Mouse (Mus musculus): Measurements from ENCODE around the gene Lysmd3. TPM values are rescaled to one million over a fixed set of nuclear protein-coding genes. Genes with fewer than 3 reads are reported as not detected.
A peak's percentile ranks its signal among the peaks of the same experiment; 100 is the strongest.

Gene Lysmd3
- polyA plus RNA-seq, 1 experiment from 2014 or later = 20.7 TPM

DNA sequence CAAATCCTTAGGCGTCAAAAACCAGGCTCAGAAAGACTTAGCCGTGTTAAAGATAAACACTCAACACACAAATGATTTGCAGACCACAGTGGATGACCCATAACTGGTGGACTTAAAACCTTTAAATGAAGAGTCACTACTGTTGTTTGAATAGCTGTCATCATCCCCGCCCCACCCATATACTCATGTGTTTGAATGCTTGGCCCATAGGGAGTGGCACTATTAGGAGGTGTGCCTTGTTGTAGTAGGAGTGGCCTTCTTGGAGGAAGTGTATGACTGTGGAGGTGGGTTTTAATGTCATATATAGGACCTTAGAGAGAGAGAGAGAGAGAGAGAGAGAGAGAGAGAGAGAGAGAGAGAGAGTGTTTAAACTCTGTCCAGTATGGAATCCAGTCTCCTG lies 25.6 kb downstream of the Lysmd3 start:
- H3K27me3 ChIP-seq (replicated peaks) = no peaks in the 10 kb centered on the region
- H3K36me3 ChIP-seq = peaks cover 42% of the 10 kb centered on the region
- H3K9me3 ChIP-seq = no peaks in the 10 kb centered on the region
- no peak overlapping the region for H3K4me3 ChIP-seq
- ATAC-seq (ENCODE audit: extremely low read depth, insufficient number of reproducible peaks, low FRiP score, low TSS enrichment) = no peak
- H3K4me2 ChIP-seq = no peak overlapping the region
- H3K27ac ChIP-seq (replicated peaks) = no peak overlapping the region
- H3K9ac ChIP-seq = no peak overlapping the region
- no peaks in the 10 kb centered on the region; the same call in 1 of the 2 replicates for H3K4me1 ChIP-seq
- 87% methylated on average over 3 of the region's 3 CpGs for WGBS

DNA sequence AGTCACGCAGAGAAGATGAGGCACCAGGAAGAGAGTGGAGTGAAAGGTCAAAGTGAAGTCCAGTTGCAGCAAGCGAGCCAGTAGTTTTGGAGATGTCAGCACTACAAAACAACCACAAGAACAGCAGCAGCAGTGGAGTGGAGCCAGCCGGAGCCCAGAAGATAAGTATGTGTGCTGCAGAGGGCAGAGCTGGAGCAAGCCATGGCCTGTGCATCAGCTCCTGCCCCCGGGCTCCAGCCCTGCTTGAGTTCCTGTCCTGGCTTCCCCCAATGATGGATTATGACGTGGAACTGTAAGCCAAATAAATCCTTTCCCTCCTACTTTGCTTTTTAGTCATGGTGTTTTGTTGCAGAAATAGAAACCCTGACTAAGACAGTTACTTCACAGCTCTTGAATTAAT lies 26.8 kb downstream of the Lysmd3 start:
- no peaks in the 10 kb centered on the region for H3K27me3 ChIP-seq (replicated peaks)
- no peak for ATAC-seq (ENCODE audit: extremely low read depth, insufficient number of reproducible peaks, low FRiP score, low TSS enrichment)
- 64% methylated on average over 5 of the region's 5 CpGs for WGBS
- peaks cover 46% of the 10 kb centered on the region for H3K36me3 ChIP-seq
- H3K4me3 ChIP-seq = no peak overlapping the region
- no peak overlapping the region for H3K27ac ChIP-seq (replicated peaks)
- no peak overlapping the region for H3K4me2 ChIP-seq
- no peaks in the 10 kb centered on the region for H3K9me3 ChIP-seq
- H3K9ac ChIP-seq = no peak overlapping the region
- H3K4me1 ChIP-seq = no peaks in the 10 kb centered on the region; the same call in 1 of the 2 replicates

DNA sequence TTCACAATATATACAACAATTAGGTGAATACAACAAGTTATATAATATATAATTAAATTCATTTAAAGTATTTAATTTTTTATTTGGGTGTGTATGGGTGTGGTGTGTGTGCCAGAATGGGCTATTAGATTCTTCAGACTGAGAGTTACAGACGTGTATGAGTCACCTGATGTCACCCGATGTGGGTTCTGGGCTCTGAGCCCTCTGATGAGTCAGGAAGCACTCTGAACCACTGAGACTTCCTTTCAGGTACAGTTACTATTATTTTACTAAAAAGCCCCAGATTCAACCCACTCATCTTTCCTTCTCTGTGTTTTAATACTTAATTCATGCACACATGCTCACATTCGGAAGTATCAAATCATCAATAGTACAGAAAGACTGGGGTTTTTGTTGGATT lies 27.4 kb downstream of the Lysmd3 start:
- no peak overlapping the region for H3K4me2 ChIP-seq
- no peak overlapping the region for H3K9ac ChIP-seq
- 80% methylated on average over 3 of the region's 3 CpGs for WGBS
- ATAC-seq (ENCODE audit: extremely low read depth, insufficient number of reproducible peaks, low FRiP score, low TSS enrichment) = no peak
- no peak overlapping the region for H3K27ac ChIP-seq (replicated peaks)
- no peaks in the 10 kb centered on the region for H3K27me3 ChIP-seq (replicated peaks)
- peaks cover 43% of the 10 kb centered on the region for H3K36me3 ChIP-seq
- no peak overlapping the region for H3K4me3 ChIP-seq
- H3K9me3 ChIP-seq = no peaks in the 10 kb centered on the region
- H3K4me1 ChIP-seq = peaks cover 3% of the 10 kb centered on the region

DNA sequence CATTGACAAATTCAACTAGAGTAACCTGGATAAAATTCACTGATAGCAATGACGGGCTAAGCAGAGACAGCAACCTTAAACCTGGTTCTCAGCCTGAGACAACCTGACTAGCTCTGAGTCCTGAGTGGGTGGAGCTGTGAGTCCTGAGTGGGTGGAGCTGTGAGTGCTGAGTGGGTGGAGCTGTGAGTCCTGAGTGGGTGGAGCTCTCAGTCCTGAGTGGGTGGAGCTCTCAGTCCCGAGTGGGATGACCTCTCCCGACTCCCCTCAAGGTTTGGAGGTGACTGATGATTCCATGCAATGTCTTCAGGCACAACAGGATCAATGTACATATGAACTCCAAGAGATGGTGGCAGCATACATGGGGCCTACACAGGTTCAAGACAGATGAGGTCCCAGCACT lies 32.1 kb downstream of the Lysmd3 start:
- H3K4me2 ChIP-seq = no peak overlapping the region
- no peak overlapping the region for H3K27ac ChIP-seq (replicated peaks)
- peaks cover 29% of the 10 kb centered on the region for H3K36me3 ChIP-seq
- H3K4me3 ChIP-seq = no peak overlapping the region
- H3K9ac ChIP-seq = no peak overlapping the region
- no peaks in the 10 kb centered on the region for H3K27me3 ChIP-seq (replicated peaks)
- H3K4me1 ChIP-seq = peaks cover 21% of the 10 kb centered on the region
- peak; percentile 31; the same call in 1 of the 2 replicates for ATAC-seq (ENCODE audit: extremely low read depth, insufficient number of reproducible peaks, low FRiP score, low TSS enrichment)
- no peaks in the 10 kb centered on the region for H3K9me3 ChIP-seq
- WGBS = 79% methylated on average over 3 of the region's 3 CpGs

DNA sequence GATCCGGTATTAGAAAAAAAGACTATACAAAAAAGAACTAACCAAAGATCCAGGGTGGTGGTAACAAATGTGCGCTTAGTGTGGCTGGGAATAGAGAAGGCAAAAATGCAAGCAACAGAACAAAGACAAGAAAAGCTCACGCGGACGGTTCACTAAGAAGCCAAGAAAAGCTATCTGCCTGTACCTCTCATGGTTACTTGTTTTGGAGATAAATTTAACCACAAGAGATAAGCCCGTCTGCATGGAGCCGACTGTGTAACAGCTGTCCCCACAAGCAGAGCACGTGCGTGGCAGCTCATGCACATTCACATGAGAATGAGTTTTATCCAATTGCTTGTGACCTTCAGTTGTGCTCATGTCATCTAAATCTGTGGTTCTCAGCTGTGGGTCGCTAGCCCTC lies 33.0 kb downstream of the Lysmd3 start:
- peak overlapping the region; percentile 19; the same call in 1 of the 2 replicates for H3K9ac ChIP-seq
- no peaks in the 10 kb centered on the region for H3K27me3 ChIP-seq (replicated peaks)
- no peak overlapping the region for H3K4me3 ChIP-seq
- peak overlapping the region; percentile 47 for H3K4me2 ChIP-seq
- H3K36me3 ChIP-seq = peaks cover 23% of the 10 kb centered on the region
- H3K27ac ChIP-seq (replicated peaks) = peak overlapping the region; percentile 57
- peaks cover 21% of the 10 kb centered on the region for H3K4me1 ChIP-seq
- ATAC-seq (ENCODE audit: extremely low read depth, insufficient number of reproducible peaks, low FRiP score, low TSS enrichment) = peak; percentile 58; the same call in 1 of the 2 replicates
- 22% methylated on average over 10 of the region's 10 CpGs for WGBS
- no peaks in the 10 kb centered on the region for H3K9me3 ChIP-seq

DNA sequence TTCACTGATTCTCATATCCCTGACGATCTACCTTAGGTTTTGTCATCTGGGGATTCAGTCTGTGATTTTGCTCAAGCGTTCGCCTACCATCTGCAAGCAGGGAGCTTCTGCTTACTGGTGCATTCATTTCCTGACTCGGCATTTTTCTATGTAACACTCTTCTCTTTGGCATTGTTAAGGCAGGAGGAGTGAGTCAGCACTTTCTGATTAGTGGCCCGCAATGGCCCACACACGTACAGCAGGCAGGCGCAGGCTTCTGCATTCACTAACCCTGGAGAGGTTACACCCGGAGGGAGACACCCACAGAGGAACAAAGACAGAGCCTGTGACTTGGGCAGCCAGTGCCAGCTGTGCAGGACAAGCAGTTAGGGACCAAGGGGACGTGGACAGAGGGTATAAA lies 34.1 kb downstream of the Lysmd3 start:
- 37% methylated on average over 9 of the region's 9 CpGs for WGBS
- H3K27ac ChIP-seq (replicated peaks) = peak overlapping the region; percentile 70
- no peak overlapping the region for H3K4me3 ChIP-seq
- no peaks in the 10 kb centered on the region for H3K27me3 ChIP-seq (replicated peaks)
- H3K4me1 ChIP-seq = peaks cover 21% of the 10 kb centered on the region
- ATAC-seq (ENCODE audit: extremely low read depth, insufficient number of reproducible peaks, low FRiP score, low TSS enrichment) = peak; percentile 76
- no peaks in the 10 kb centered on the region for H3K9me3 ChIP-seq
- H3K4me2 ChIP-seq = peak overlapping the region; percentile 44
- peaks cover 18% of the 10 kb centered on the region for H3K36me3 ChIP-seq
- H3K9ac ChIP-seq = peak overlapping the region; percentile 37

DNA sequence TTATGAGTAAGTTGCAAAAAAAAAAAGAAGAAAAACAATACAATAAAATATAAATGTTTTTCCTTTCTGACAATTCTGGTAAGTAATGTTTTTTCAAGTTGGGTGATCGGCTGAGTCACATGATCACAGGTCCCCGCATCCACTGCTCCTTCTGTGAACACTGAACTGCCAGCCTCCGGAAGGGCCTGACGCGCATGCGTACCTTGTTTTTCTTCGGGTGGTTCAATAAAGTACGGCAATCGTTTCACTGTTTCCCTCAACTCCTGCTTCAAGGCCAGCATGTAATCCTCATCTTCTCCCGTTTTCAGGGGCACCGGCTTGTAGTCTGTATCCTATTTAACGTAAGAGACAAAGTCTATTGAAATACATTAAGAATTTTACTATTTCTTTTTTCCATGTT lies 37.0 kb downstream of the Lysmd3 start:
- Histone ChIP-seq H3K4me3 (no peak overlapping the region), H3K27ac (replicated peaks) (no peak overlapping the region), H3K9me3 (no peaks in the 10 kb centered on the region), H3K4me1 (peaks cover 21% of the 10 kb centered on the region), H3K36me3 (peaks cover 29% of the 10 kb centered on the region), H3K4me2 (no peak overlapping the region), H3K27me3 (replicated peaks) (no peaks in the 10 kb centered on the region), H3K9ac (no peak overlapping the region)
- WGBS = 95% methylated on average over 12 of the region's 12 CpGs
- no peak for ATAC-seq (ENCODE audit: extremely low read depth, insufficient number of reproducible peaks, low FRiP score, low TSS enrichment)

DNA sequence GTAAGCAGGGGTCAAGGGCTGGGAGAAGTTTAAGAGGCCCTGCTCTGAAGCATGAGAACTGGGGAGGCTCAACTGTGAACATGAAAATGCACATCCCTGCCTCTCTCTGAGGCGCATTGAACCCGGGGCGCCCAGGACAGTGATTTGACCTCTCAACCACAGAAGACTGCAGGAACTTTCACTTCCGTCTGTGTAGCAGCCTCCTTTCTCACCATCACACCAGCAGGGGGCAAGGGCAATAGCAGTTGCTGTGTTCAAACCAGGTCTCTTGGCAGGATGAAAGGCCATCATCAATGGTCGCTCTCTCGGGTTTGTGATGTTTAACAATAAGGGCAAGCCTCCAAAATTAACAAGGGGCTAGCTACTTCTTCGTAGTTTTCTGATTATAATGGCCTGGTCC lies 45.7 kb downstream of the Lysmd3 start:
- WGBS = 78% methylated on average over 7 of the region's 7 CpGs
- Histone ChIP-seq H3K27me3 (replicated peaks) (no peaks in the 10 kb centered on the region), H3K4me3 (no peak overlapping the region), H3K4me1 (no peaks in the 10 kb centered on the region), H3K4me2 (no peak overlapping the region), H3K27ac (replicated peaks) (no peak overlapping the region), H3K9ac (no peak overlapping the region), H3K9me3 (no peaks in the 10 kb centered on the region), H3K36me3 (peaks cover 8% of the 10 kb centered on the region)
- ATAC-seq (ENCODE audit: extremely low read depth, insufficient number of reproducible peaks, low FRiP score, low TSS enrichment) = no peak

DNA sequence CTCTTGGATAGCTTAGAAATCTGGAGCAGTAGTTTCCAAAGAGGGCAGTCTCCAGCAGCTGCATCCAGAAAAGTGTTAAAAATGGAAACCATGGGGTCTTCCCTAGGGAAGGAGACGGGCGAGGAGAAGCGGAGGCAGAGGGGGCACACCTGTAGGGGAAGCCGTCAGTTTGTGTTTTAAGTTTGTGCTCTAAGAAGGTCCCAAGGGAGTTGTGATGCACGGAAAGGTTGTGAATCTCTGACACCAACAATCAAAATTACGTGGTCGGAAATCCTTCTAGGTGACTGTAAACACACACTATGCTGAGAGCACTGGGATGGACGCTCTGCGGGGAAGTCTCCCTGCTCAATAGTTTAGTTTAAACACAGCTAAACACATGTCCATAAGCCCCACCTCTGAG lies 46.2 kb downstream of the Lysmd3 start:
- no peaks in the 10 kb centered on the region for H3K4me1 ChIP-seq
- H3K9me3 ChIP-seq = no peaks in the 10 kb centered on the region
- WGBS = 84% methylated on average over 9 of the region's 9 CpGs
- ATAC-seq (ENCODE audit: extremely low read depth, insufficient number of reproducible peaks, low FRiP score, low TSS enrichment) = no peak
- no peak overlapping the region for H3K27ac ChIP-seq (replicated peaks)
- H3K4me3 ChIP-seq = no peak overlapping the region
- H3K9ac ChIP-seq = no peak overlapping the region
- H3K27me3 ChIP-seq (replicated peaks) = no peaks in the 10 kb centered on the region
- no peak overlapping the region for H3K4me2 ChIP-seq
- peaks cover 3% of the 10 kb centered on the region for H3K36me3 ChIP-seq

DNA sequence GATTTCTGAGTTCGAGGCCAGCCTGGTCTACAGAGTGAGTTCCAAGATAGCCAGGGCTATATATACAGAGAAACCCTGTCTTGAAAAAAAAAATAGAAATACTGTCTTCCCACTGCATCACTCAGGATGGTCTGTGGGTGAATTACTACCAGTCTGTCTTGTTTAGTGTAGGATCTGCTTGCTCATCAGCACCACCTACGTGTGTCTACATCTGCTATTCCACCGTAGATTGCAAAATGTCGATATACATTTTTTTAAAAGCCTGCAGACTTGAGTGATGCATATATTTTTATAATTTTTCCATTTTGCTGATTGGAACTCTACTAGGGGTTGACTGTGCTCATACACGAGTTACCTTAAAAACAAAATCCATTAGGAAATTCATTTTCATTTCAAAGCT lies 48.8 kb downstream of the Lysmd3 start:
- H3K36me3 ChIP-seq = no peaks in the 10 kb centered on the region
- WGBS = 89% methylated on average over 5 of the region's 5 CpGs
- no peaks in the 10 kb centered on the region for H3K9me3 ChIP-seq
- no peak for ATAC-seq (ENCODE audit: extremely low read depth, insufficient number of reproducible peaks, low FRiP score, low TSS enrichment)
- H3K4me3 ChIP-seq = no peak overlapping the region
- H3K9ac ChIP-seq = no peak overlapping the region
- H3K4me2 ChIP-seq = no peak overlapping the region
- H3K27me3 ChIP-seq (replicated peaks) = no peaks in the 10 kb centered on the region
- H3K4me1 ChIP-seq = peaks cover 15% of the 10 kb centered on the region
- H3K27ac ChIP-seq (replicated peaks) = no peak overlapping the region

DNA sequence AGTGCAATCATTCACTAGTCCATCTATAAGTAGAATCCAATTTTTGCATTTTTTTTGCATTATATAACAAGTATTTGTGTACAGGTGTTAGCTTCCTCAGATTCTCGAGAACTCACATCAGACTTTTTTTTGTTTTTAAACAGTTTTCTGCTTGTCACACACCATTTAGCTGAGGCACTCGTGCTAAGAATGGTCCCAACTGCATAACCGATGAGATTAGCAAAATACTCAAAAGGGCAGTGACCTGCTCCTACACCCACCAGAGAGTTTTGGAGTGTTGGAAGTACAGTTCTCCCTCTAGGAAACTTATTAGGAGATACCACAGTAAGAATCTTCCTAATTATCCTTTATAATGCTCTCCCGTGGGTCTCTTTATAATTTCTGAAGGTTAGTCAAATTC lies 52.3 kb downstream of the Lysmd3 start:
- H3K9ac ChIP-seq = peak overlapping the region; percentile 86
- H3K4me1 ChIP-seq = peaks cover 28% of the 10 kb centered on the region
- no peaks in the 10 kb centered on the region for H3K36me3 ChIP-seq
- peak overlapping the region; percentile 77 for H3K4me3 ChIP-seq
- H3K27ac ChIP-seq (replicated peaks) = no peak overlapping the region
- no peak for ATAC-seq (ENCODE audit: extremely low read depth, insufficient number of reproducible peaks, low FRiP score, low TSS enrichment)
- peak overlapping the region; percentile 100 for H3K4me2 ChIP-seq
- H3K9me3 ChIP-seq = no peaks in the 10 kb centered on the region
- no peaks in the 10 kb centered on the region for H3K27me3 ChIP-seq (replicated peaks)
- 28% methylated on average over 4 of the region's 4 CpGs for WGBS

DNA sequence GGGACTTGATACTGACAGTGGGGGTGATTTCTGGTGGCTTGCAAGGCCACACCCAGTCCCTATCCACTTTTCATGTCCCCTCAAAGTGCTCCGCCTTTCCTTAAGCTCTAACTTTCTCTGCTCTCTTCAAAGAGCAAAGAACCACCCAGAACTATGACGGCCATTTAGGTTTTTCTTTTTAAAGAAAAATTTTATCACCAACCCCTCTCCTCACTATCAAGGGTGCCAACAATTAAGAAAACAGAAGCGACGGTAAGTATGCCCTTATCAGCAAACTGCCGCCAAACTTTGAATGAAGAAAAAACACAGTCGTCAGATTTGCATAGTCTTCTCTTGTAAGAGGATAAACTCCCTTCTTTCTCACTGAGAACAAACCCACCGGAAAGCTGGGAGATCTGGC lies 52.8 kb downstream of the Lysmd3 start:
- Histone ChIP-seq H3K9ac (peak overlapping the region; percentile 86), H3K36me3 (no peaks in the 10 kb centered on the region), H3K4me3 (peak overlapping the region; percentile 77), H3K27ac (replicated peaks) (peak overlapping the region; percentile 88), H3K27me3 (replicated peaks) (no peaks in the 10 kb centered on the region), H3K4me2 (peak overlapping the region; percentile 100), H3K9me3 (no peaks in the 10 kb centered on the region), H3K4me1 (peaks cover 28% of the 10 kb centered on the region)
- WGBS = under 1% methylated on average over 7 of the region's 7 CpGs
- no peak for ATAC-seq (ENCODE audit: extremely low read depth, insufficient number of reproducible peaks, low FRiP score, low TSS enrichment)

All from heart, embryonic 13.5 days (tissue).